Mouse (Mus musculus) intestine, postnatal 0 days (tissue): ENCODE data around the gene Slc30a1. TPM values are rescaled to one million over a fixed set of nuclear protein-coding genes. Genes with fewer than 3 reads are reported as not detected.

Experiments used
- ATAC-seq: fragments of 200-750 bp; cut with Nextera tagmentation; 2 replicates; pipeline ENCODE4 v1.8.0; 2017; ENCODE audit warnings: mild to moderate bottlenecking, moderate TSS enrichment, moderate library complexity
- H3K27ac ChIP-seq: fragments of 300-500 bp; sonication (generic); 2 replicates; pipeline ENCODE4 v1.5.1; 2014; ENCODE audit warnings: mild to moderate bottlenecking, low read depth, low read length, moderate library complexity
- H3K27me3 ChIP-seq: fragments of 300-500 bp; sonication (generic); replicated peaks from 2 replicates; pipeline ENCODE4 v1.6.1; 2014; ENCODE audit warnings: low read length, mixed read lengths; ENCODE audit not compliant: control insufficient read depth, insufficient read depth
- H3K36me3 ChIP-seq: fragments of 300-500 bp; sonication (generic); 2 replicates; pipeline ENCODE4 v1.6.1; 2014; ENCODE audit warnings: mild to moderate bottlenecking, moderate library complexity; ENCODE audit not compliant: control insufficient read depth, insufficient read depth
- H3K4me1 ChIP-seq: fragments of 300-500 bp; sonication (generic); replicated peaks from 2 replicates; pipeline ENCODE4 v1.6.1; 2014; ENCODE audit warnings: antibody characterized with exemption, low read length, mixed read lengths; ENCODE audit not compliant: control insufficient read depth, insufficient read depth
- H3K4me2 ChIP-seq: fragments of 300-500 bp; sonication (generic); replicated peaks from 2 replicates; pipeline ENCODE4 v1.6.1; 2014; ENCODE audit warnings: low read depth, mild to moderate bottlenecking, moderate library complexity
- H3K4me3 ChIP-seq: fragments of 300-500 bp; sonication (generic); 2 replicates; pipeline ENCODE4 v1.5.1; 2014; ENCODE audit warnings: low read depth, low read length
- H3K9ac ChIP-seq: fragments of 300-500 bp; sonication (generic); 2 replicates; pipeline ENCODE4 v1.6.1; 2014; ENCODE audit warnings: mild to moderate bottlenecking, low read depth, low read length
- H3K9me3 ChIP-seq: fragments of 300-500 bp; sonication (generic); 2 replicates; pipeline ENCODE4 v1.6.1; 2016; ENCODE audit warnings: mixed run types; ENCODE audit not compliant: control insufficient read depth
- CTCF ChIP-seq: sonication (generic); IDR thresholded peaks from 2 replicates; pipeline ENCODE4 v1.5.1; 2016; ENCODE audit warnings: low read depth, mild to moderate bottlenecking, control low read depth, antibody characterized with exemption, moderate library complexity
- WGBS: fragments of 180-500 bp; shearing (Covaris S2); extraction: QIAGEN DNeasy Blood & Tissue Kit; methylation state at CpG from one replicate; pipeline ENCODE4 v1.1.7; 2014; 5-methylcytosine and 5-hydroxymethylcytosine counted together
- polyA plus RNA-seq: library from polyadenylated mRNA; unstranded; fragments of >200 nt; fragmentation: Nextera tagmentation; extraction: Ambion mirVana; gene quantifications from 2 replicates; pipeline ENCODE4 v1.2.1, GENCODE M21; 2015

Gene Slc30a1
- polyA plus RNA-seq, 1 experiment from 2014 or later: 11.6 TPM

DNA sequence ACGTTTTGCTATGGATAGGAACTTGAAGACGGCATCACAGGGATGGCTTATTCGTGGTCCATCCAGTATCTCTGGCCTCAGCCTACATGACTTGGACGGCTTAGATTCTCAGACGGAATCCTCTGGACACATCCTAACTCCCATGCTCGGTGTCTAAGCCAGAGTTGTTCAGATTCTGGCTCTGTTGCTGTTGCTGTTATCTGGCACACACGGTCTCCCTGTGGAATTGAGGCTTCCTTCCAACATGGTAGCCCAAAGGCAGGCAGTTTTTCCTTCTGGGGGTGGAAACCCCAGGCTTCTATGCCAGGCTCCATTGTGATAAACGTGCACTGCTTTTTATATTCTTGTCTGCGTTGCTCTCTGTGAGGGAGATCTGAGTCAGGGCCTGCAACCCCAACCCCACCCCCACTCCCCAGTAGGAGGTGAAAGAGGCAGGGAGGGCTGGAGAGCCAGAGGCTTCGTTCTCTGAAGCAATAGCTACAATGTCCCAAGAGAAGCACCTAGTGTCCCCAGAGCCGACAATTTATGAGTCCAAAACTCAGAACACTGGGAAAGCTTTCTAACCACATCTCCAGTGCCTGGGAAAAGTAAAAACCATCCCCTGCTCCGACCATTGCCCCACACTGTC, 23.4 kb downstream of the Slc30a1 start:
- H3K27ac ChIP-seq: no peak overlapping the region
- 77% methylated on average over 12 of the region's 12 CpGs for WGBS
- H3K27me3 ChIP-seq: no peaks in the 10 kb centered on the region
- ATAC-seq: no peak
- no peaks in the 10 kb centered on the region for H3K36me3 ChIP-seq
- TF ChIP-seq CTCF: no peak
- no peaks in the 10 kb centered on the region for H3K9me3 ChIP-seq
- H3K4me1 ChIP-seq: no peaks in the 10 kb centered on the region
- H3K4me3 ChIP-seq: no peak overlapping the region
- H3K4me2 ChIP-seq: no peak overlapping the region; the same call in 1 of the 2 replicates
- no peak overlapping the region for H3K9ac ChIP-seq

DNA sequence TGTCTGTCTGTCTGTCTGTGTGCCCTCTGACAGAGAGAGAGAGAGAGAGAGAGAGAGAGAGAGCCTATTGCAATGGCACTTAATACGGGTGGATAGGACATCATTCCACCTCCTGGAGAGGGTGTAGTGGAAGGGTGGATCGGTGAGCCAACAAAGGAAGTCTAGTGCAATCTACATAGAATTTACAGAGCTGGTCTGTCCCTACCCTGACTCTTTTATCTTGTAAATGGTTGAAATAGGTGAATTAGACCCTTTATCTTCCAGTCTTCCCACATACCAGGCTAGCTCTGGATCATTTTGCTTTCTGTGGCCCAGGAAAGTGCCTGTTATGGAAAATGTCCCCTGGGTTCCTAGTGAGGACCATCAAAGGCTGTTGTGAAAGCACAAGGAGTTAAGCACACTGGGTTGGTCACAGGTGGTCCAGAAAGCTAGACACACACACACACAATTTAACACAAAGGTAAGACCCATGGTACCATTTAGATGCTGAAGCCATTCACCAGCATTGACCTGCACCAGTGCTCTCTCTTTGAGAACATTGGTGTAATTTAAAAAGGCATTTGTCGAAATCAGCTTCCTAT, 24.0 kb downstream of the Slc30a1 start:
- ATAC-seq: no peak
- WGBS: 73% methylated on average over 3 of the region's 3 CpGs
- no peaks in the 10 kb centered on the region for H3K27me3 ChIP-seq
- no peak overlapping the region for H3K9ac ChIP-seq
- H3K36me3 ChIP-seq: no peaks in the 10 kb centered on the region
- H3K9me3 ChIP-seq: no peaks in the 10 kb centered on the region
- TF ChIP-seq CTCF: no peak
- no peak overlapping the region for H3K4me3 ChIP-seq
- no peak overlapping the region for H3K27ac ChIP-seq
- H3K4me2 ChIP-seq: no peak overlapping the region
- no peaks in the 10 kb centered on the region for H3K4me1 ChIP-seq

DNA sequence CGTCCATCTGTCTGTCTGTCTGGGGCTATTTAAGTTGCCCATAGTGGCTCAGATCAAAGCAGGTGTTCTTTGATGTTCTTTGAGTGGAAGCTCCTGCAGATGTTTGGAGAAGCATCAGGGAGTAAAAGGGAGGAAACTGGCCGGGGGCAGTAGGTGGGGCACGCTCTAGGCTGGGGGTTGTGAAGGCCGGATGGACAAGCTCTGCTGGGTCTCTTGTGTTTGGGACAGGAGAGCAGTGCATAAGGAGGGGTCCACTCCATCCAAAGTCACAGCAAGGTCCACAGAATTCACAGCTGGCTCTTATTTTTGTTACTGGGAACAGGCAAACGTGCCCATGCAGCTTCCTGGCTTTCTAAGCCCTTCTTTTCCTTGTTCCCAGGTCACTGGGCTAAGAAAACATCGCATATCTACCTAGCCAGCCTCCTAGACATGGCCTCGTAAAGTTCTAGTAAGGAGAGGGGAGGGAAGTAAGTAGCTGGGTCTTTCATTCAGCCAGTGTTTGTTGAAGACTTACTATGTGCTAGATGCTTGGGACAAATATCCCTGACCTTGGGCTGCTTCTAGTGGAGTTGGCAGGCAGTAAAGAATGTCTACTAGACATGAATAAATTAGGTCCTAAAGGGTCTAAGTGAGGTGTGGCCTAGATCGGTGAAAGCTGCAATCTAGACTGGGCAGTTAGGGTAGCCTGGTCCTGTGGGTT, 25.9 kb downstream of the Slc30a1 start:
- Histone ChIP-seq H3K9me3 (no peaks in the 10 kb centered on the region), H3K27me3 (no peaks in the 10 kb centered on the region), H3K27ac (no peak overlapping the region), H3K9ac (no peak overlapping the region), H3K36me3 (no peaks in the 10 kb centered on the region), H3K4me3 (no peak overlapping the region), H3K4me1 (no peaks in the 10 kb centered on the region), H3K4me2 (no peak overlapping the region)
- ATAC-seq: no peak
- TF ChIP-seq CTCF: no peak
- 69% methylated on average over 8 of the region's 8 CpGs for WGBS

DNA sequence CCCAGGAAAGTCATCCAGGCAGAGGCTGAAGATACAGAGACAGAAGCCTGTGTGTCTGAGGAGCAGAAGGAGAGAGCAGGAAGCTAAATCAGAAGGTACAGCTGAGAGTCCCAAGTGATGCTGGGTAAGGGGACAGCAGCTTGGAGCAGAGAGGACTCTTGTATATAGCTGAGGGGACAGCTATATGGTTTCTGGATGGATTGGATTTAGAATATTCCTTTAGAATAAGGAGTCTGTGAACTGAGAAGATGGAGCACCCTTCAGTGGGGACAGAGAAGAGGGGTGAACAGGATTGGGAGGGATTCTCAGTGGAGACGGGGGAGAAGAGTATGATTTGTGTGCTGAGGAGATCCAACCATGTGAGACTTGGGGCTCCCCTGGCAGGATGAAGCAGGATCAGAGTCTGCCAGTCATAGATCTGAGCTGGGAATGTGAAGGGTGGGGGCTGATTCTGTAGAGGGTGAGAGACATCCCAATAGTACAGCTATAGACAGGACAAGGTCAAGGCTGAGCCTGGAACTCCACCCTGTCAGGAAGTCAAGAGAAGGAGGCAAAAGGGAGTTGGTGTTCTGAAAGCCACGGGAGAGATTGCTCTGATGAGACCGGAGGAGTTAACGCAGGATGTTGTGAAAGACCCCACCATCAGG, 26.5 kb downstream of the Slc30a1 start:
- no peak for TF ChIP-seq CTCF
- Histone ChIP-seq H3K4me3 (no peak overlapping the region), H3K9me3 (no peaks in the 10 kb centered on the region), H3K27me3 (no peaks in the 10 kb centered on the region), H3K36me3 (no peaks in the 10 kb centered on the region), H3K9ac (no peak overlapping the region), H3K27ac (no peak overlapping the region), H3K4me1 (no peaks in the 10 kb centered on the region), H3K4me2 (no peak overlapping the region)
- 48% methylated on average over 4 of the region's 4 CpGs for WGBS
- no peak for ATAC-seq

DNA sequence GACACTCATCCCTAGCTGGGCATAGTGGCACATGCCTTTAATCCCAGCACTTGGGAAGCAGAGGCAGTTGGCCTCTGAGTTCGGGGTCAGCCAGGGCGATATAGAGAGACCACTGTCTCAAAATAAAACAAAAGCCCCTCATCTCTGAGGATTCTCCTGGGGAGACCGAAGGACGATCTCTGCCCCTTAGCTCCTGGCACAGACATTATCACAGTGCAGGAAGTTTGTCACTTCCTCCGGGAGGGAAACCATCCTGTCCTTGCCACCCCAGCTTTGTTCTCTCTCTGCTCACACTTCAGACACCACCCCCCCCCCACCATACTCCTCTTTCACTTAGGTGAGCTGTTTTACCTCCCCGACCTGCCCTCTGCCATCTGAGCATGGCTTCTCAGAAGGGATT, 37.1 kb downstream of the Slc30a1 start:
- H3K36me3 ChIP-seq: no peaks in the 10 kb centered on the region
- no peaks in the 10 kb centered on the region for H3K9me3 ChIP-seq
- no peaks in the 10 kb centered on the region for H3K4me1 ChIP-seq
- H3K4me3 ChIP-seq: no peak overlapping the region
- H3K27ac ChIP-seq: no peak overlapping the region
- ATAC-seq: no peak
- H3K27me3 ChIP-seq: no peaks in the 10 kb centered on the region
- no peak overlapping the region for H3K4me2 ChIP-seq
- TF ChIP-seq CTCF: no peak
- WGBS: 78% methylated on average over 6 of the region's 6 CpGs
- H3K9ac ChIP-seq: no peak overlapping the region

DNA sequence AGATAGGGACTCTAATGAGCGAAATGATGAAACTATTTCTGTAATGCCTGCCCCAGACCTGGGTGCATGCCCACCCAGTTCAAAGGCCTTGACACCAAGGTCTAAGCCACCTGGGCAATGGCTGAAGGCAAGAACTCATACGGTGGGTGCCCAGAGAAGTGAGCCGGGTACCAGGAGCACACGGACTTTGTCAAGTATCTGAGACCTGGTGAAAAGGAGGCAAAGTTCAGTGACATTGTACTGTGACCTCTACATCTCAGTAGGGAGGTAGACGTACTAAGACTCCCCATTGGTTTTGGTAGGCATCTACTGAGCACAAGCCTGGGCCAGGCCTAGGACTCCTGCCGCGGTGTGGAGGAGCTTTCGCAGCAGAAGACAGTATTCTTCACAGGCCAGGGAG, 38.8 kb downstream of the Slc30a1 start:
- Histone ChIP-seq H3K36me3 (no peaks in the 10 kb centered on the region), H3K4me3 (no peak overlapping the region)
- 90% methylated on average over 8 of the region's 8 CpGs for WGBS

More for the DNA sequence above, 38.8 kb downstream of the Slc30a1 start:
- no peaks in the 10 kb centered on the region for H3K4me1 ChIP-seq
- TF ChIP-seq CTCF: no peak
- ATAC-seq: no peak
- no peak overlapping the region for H3K27ac ChIP-seq
- H3K27me3 ChIP-seq: no peaks in the 10 kb centered on the region
- H3K4me2 ChIP-seq: no peak overlapping the region
- no peak overlapping the region for H3K9ac ChIP-seq
- H3K9me3 ChIP-seq: no peaks in the 10 kb centered on the region
